Mouse (Mus musculus): ENCODE measurements at regions not wholly inside any gene's neighbourhood (a gene's known extent, or its start where the extent isn't known, plus 50 kb on each side); places are given as distances from the start of the nearest gene placed in this dataset.

DNA sequence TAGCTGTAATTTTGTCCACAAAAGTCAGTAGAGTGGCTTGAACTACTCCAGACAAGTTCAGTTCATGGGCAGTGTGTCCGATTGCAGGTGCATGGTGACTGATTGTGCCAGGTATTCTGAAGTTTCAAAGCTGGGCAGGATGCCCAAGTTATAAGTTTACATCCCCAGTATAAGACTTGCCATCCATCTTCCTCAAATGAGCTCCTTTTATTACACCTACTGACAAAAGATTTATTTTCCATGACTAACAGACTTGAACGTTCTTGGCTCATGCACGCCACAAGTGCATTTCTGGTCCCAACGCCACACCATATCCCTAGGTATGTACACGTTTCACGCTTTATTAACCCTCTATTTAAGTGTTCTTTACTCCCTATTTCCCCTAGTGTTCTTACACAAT is 117.4 kb upstream of the Etl4 start:
- intact Hi-C loops (cut with DNase I) = no loop called here
- no peak for DNase-seq (ENCODE audit: extremely low spot score in 1 of 2, low spot score in 2 of 2)

DNA sequence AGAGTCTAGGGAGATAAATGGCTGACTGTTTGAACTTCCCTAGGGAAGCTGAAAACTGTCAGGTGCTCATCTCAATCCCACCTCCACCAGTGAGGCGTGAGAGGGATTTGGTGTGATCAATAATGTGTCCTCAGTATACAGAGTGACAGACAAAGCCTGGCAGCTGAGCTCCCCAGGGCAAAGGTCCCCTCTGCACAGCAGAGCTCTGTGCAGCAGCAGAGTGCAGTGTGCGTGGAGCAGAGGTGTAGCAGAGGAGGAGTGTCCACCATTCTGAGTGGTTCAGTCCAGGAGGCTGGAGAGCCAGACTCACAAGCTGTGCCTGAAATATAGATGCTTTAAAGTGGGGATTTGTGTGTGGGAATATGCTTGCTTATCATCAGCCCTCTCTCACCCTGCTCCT is 112.8 kb upstream of the Etl4 start:
- DNase-seq (ENCODE audit: extremely low spot score in 1 of 2, low spot score in 2 of 2) = no peak
- intact Hi-C loops (cut with DNase I) = no loop called here
